Mouse (Mus musculus) macrophage (primary cell): ENCODE data around the gene Ncf4. TPM values are rescaled to one million over a fixed set of nuclear protein-coding genes. Genes with fewer than 3 reads are reported as not detected.
A peak's percentile ranks its signal among the peaks of the same experiment; 100 is the strongest.
"Not testable (repeated sequence)": the region's sequence is repeated elsewhere in the genome, so short reads cannot be mapped to it uniquely, and the experiment has no call there.

ENCODE experiments used
- H3K27ac ChIP-seq: fragments of 350-480 bp; formaldehyde crosslinking; 2 replicates; pipeline ENCODE4 v1.9.0; 2021
- H3K36me3 ChIP-seq: fragments of 350-480 bp; formaldehyde crosslinking; 2 replicates; pipeline ENCODE4 v1.9.0; 2021; ENCODE audit errors: inconsistent target
- H3K4me3 ChIP-seq: fragments of 350-480 bp; formaldehyde crosslinking; 2 replicates; pipeline ENCODE4 v1.9.0; 2021; ENCODE audit errors: inconsistent target
- H3K79me2 ChIP-seq: fragments of 350-480 bp; formaldehyde crosslinking; 2 replicates; pipeline ENCODE4 v1.9.0; 2021; ENCODE audit errors: inconsistent target
- WGBS: methylation state at CpG from one replicate; pipeline ENCODE4 v1.1.7; 2026; ENCODE audit warnings: inconsistent platforms; ENCODE audit not compliant: missing documents; 5-methylcytosine and 5-hydroxymethylcytosine counted together
- polyA plus RNA-seq: library from polyadenylated mRNA; stranded (reverse); fragments of 250-400 nt; gene quantifications from 3 replicates; pipeline ENCODE4 v1.2.4, GENCODE M21; 2018; ENCODE audit warnings: inconsistent platforms

The Ncf4 gene
- polyA plus RNA-seq, 1 experiment from 2014 or later, result 136 TPM

DNA sequence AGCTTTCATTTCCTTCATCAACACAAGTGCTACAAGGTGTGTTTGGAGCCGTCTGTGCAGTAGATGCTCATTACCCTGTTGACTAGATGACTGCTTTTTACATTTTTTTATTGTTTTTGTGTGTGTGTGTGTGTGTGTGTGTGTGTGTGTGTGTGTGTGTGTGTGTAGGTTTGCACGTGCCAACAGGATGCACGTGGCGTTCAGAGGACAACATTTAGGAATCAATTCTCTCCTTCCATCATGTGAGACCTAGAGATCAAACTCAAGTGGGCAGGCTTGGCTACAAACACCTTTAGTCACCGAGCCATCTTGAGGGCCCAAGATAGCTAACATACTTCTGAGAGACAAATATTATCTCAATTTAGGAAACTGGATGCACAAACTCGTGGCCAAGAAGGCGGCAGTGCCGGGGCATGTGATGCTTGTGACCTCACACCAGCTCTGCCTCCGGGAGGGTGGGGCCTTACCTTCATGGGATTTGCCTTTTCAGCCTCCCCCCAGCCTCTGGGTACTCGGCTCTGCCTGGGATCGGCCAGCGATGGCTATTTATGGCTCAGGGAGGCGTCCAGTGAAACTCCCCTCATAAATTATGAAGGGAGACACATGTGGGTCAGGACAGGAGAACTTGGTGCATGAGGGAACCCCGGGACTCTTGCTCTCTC lies 4.5 kb upstream of the Ncf4 start:
- Histone ChIP-seq H3K27ac (no peak overlapping the region), H3K79me2 (peaks cover 2% of the 10 kb centered on the region; the same call in 1 of the 2 replicates), H3K36me3 (no peaks in the 10 kb centered on the region), H3K4me3 (no peak overlapping the region)
- 82% methylated on average over 11 of the region's 14 CpGs for WGBS

DNA sequence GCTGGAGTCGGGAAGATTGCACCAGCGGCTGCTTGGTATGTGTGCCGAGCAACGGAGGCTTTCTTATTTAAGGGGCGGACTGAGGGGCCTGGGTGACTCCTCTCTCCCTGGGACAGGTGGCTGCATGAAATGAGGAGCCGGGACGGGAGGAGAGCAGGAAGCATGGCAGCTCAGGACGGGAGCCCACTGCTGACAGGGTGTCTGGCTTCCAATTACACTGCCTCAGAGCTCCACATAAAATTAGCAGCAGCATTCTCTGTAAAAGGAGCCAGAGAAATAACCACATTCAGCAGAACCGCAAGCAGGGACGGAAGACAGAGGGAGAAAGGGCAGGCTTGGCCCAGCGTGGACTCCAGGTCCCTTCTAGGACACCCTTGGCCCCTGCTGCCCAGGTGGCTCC lies 3.3 kb upstream of the Ncf4 start:
- Histone ChIP-seq H3K27ac (no peak overlapping the region), H3K79me2 (peaks cover 15% of the 10 kb centered on the region), H3K36me3 (no peaks in the 10 kb centered on the region), H3K4me3 (no peak overlapping the region)
- WGBS, result 92% methylated on average over 11 of the region's 11 CpGs

DNA sequence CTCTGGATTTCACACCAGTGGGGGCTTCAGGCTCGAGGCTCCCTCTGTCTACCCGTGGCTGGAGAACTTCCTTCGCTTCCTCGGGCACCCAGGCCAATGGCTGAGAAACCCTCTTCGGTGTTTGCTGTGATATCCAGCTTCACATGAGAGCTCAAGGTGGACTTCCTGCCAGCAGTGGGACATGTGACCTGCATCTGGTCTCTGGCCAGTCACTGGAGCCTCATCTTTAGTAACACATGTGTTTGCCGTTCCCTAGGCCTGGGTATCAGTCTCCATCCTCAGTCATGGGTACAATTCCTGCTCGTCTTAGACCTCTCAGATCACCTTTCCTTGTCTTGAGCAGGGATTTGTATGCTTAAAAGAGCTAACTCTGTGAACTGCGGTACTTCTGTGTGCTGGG lies 1.5 kb upstream of the Ncf4 start:
- H3K36me3 ChIP-seq, result no peaks in the 10 kb centered on the region
- H3K27ac ChIP-seq, result no peak overlapping the region
- WGBS, result 82% methylated on average over 7 of the region's 8 CpGs
- H3K79me2 ChIP-seq, result peaks cover 32% of the 10 kb centered on the region
- no peak overlapping the region for H3K4me3 ChIP-seq

- 38% methylated on average over 6 of the region's 6 CpGs for WGBS
- Histone ChIP-seq H3K4me3 (no peak overlapping the region), H3K27ac (peak overlapping the region; percentile 96), H3K36me3 (no peaks in the 10 kb centered on the region), H3K79me2 (peaks cover 39% of the 10 kb centered on the region)
Observed at GRCm38 (mm10) chr15:78243774-78244173, 827 bp upstream of the Ncf4 start.

GRCm38 (mm10) chr15:78246143-78247116 lies 1.8 kb downstream of the Ncf4 start:
- WGBS, result 53% methylated on average over 18 of the region's 18 CpGs
- Histone ChIP-seq H3K27ac (peak overlapping the region; percentile 96), H3K4me3 (peak overlapping the region; percentile 55), H3K79me2 (peaks cover 66% of the 10 kb centered on the region), H3K36me3 (peaks cover 18% of the 10 kb centered on the region)

GRCm38 (mm10) chr15:78247659-78248058 lies 3.1 kb downstream of the Ncf4 start:
- Histone ChIP-seq H3K4me3 (peak overlapping the region; percentile 55; the same call in 1 of the 2 replicates), H3K36me3 (peaks cover 28% of the 10 kb centered on the region), H3K79me2 (peaks cover 73% of the 10 kb centered on the region), H3K27ac (peak overlapping the region; percentile 96)
- WGBS, result 6% methylated on average over 2 of the region's 2 CpGs

DNA sequence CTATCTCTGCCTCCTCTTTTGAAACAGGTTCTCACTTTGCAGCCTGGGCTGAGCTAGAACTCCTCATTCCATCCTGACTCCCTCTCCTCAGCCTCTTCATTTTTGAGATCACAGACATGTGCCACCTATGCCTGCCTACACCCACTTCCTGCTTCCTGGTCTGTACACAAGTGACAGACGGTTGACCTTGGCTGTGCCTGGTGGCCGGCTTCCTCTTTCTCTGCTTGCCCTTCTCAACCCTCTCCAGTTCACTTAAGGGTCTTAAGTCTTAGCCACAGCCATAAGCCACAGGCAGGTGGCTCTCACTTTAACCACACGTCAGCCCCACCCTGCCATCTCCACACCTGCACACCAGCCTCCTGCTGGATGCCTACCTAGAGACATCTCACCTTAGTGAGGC lies 3.8 kb downstream of the Ncf4 start:
- peaks cover 35% of the 10 kb centered on the region for H3K36me3 ChIP-seq
- no peak overlapping the region for H3K4me3 ChIP-seq
- H3K79me2 ChIP-seq, result peaks cover 73% of the 10 kb centered on the region
- WGBS, result 8% methylated on average over 3 of the region's 3 CpGs
- H3K27ac ChIP-seq, result peak overlapping the region; percentile 96

DNA sequence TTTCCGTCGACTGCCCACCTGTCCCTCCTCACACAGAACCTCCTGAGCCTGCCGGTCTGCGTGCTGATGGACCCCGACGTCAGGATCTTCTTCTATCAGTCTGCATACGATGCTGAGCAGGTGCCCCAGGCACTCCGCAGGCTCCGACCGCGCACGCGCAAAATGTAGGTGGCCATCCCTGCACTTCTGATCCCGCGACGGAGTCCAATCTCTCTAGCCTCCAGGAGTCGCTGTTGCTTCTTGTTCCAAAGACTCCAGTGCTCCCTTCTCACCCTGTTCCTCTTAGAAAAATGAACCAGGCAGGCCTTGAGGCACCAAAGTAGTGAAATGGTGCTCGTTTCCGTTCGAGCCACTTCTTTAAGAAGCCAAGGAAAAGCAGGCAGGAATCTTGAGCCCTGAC lies 10.2 kb downstream of the Ncf4 start:
- Histone ChIP-seq H3K36me3 (peaks cover 63% of the 10 kb centered on the region), H3K79me2 (peaks cover 24% of the 10 kb centered on the region; the same call in 1 of the 2 replicates), H3K4me3 (no peak overlapping the region), H3K27ac (no peak overlapping the region)
- WGBS, result 91% methylated on average over 20 of the region's 20 CpGs

GRCm38 (mm10) chr15:78256602-78257259 lies 12.1 kb downstream of the Ncf4 start:
- peak overlapping the region; percentile 96 for H3K27ac ChIP-seq
- not testable (repeated sequence) for H3K79me2 ChIP-seq, H3K4me3 ChIP-seq
- peaks cover 65% of the 10 kb centered on the region for H3K36me3 ChIP-seq

DNA sequence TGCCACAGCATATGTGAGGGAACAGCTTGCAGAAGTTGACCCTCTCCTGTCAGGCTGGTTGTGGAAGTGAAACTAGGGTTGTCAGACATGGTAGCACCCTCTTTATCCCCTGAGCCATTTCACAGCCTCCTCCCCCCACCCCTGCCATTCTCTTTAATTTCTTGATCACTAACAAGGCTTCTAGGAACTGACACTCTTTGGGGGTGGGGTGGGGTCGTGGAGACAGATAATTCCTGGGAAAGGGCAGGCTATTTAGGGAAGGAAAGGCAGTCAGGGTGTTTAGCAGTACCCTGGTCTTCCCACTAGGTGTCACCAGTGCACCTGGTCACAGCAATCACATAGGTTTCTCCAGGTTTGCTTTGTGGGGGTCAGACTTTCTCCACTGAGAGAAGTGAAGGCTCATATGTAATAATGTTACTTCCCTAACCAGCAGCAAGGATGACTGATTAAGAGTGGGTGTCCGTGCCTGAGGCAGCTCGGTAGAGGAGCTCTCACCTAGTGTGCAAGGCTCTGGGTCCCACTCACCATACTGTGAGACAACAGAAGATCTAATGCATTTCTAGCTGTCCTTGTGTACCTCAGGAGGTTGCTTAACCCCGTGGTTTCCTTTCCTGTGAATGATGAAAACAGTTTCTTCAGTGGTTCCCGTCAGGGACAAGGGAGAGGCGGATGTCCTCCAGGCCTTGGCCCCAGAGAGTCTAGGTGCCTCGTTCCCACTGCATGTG lies 12.9 kb downstream of the Ncf4 start:
- Histone ChIP-seq H3K27ac (peak overlapping the region; percentile 96), H3K79me2 (no peaks in the 10 kb centered on the region), H3K36me3 (peaks cover 66% of the 10 kb centered on the region), H3K4me3 (no peak overlapping the region)
- 6% methylated on average over 7 of the region's 7 CpGs for WGBS

- no peak overlapping the region for H3K4me3 ChIP-seq
Observed at GRCm38 (mm10) chr15:78258246-78258865, 13.8 kb downstream of the Ncf4 start.

GRCm38 (mm10) chr15:78260668-78261333 lies 16.2 kb downstream of the Ncf4 start:
- Histone ChIP-seq H3K4me3 (no peak overlapping the region), H3K36me3 (peaks cover 40% of the 10 kb centered on the region), H3K79me2 (no peaks in the 10 kb centered on the region), H3K27ac (no peak overlapping the region)
- 94% methylated on average over 13 of the region's 13 CpGs for WGBS

More at GRCm38 (mm10) chr15:78258246-78258865, 13.8 kb downstream of the Ncf4 start:
- 12% methylated on average over 10 of the region's 10 CpGs for WGBS
- peak overlapping the region; percentile 96 for H3K27ac ChIP-seq
- peaks cover 65% of the 10 kb centered on the region for H3K36me3 ChIP-seq
- no peaks in the 10 kb centered on the region for H3K79me2 ChIP-seq

DNA sequence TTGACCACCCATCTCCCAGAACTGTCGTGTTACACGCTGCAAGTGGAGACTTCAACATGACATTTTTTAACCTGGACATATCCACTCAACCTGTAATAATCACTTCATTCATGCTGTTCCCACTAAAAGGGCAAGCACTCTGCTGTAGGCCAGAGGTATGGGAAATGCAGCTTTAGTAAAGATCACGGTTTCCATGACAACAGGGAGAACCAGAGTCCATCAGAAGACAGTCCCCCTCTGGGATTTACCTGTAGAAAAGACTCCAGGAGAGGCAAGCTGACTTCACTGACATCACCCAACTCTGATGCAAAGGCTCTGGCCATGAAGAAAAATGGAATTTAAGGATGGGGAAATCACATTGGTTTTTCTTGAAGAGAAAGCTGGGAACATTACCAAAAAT lies 18.7 kb downstream of the Ncf4 start:
- Histone ChIP-seq H3K4me3 (no peak overlapping the region), H3K27ac (no peak overlapping the region), H3K36me3 (peaks cover 39% of the 10 kb centered on the region), H3K79me2 (no peaks in the 10 kb centered on the region)
- WGBS, result 88% methylated on average over 3 of the region's 3 CpGs
